Mouse (Mus musculus) lung, postnatal 0 days (tissue): ENCODE measurements at regions not wholly inside any gene's neighbourhood (a gene's known extent, or its start where the extent isn't known, plus 50 kb on each side); places are given as distances from the start of the nearest gene placed in this dataset.

Experiments used
- CTCF ChIP-seq: IDR thresholded peaks from 2 replicates; pipeline ENCODE4 v1.5.1; 2016; ENCODE audit warnings: antibody characterized with exemption, mild to moderate bottlenecking
- EP300 ChIP-seq: IDR thresholded peaks from 2 replicates; pipeline ENCODE4 v1.6.1; 2016; ENCODE audit warnings: antibody characterized with exemption, mild to moderate bottlenecking, control low read depth

DNA sequence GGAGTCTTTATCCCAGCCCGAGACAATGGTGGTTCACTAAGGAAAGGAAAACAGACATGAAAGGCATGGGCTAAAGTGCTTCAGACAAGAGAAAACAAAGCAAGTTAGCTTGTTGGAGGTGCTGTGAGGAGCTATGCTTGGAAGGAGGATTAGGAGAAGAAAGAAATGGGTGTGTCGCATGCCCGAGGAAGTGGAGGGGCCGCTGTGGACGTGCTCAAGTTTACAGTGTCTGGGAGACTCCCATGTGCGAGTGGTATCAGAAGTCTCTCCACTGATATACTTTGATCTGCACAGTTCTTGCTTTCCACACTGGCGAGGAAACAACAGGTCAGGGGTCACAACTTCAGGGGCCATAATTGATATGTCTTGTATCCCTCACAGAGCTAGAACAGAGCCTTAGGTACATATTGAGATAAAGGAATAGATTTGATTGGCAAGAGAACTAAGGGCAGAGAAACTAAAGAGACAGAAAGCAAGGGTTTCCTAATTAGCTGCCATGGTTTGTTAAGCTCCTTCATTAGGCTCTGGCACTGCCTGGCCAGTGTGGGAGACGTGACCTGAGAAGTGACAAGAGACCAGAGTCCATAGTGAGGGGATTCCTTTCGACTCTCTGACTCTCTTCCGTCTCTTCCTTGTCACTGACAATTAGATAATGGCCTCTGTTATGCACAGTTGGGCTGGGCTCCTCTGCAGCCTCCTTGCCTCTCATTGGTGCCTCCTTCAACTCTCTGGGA lies 93.1 kb downstream of the Enc1 start:
- TF ChIP-seq CTCF (no peak), EP300 (no peak)
